Comparison of ENCODE assay signal across 14 mouse cellular contexts in the genomic region with DNA sequence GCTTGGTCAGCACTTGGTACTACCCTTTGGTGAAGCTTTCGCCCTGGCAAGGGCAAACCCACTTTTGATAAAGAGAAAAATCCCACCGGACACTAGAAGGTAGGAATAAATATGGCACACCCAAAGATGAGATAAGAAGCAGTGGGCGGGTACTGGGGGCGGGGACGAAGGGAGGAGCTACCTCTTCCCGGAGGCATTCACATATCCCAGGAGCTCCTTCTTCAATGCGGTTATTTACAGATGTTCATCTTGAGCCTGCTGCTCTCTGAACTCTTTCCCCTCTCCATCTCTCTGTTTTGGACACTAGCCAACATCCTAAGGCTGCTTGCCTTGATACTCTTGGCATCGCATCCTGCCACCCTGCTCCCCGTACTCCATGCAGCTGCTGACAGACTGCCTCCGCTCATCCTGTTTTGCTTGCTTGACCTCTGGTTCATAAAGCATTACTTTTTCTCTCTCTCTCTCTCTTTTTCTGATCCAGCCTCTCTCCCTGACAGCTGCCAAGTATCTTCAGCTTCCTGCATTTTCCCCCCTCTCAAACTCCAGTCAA.
DNase-seq lines count a peak whose midpoint lies in the region; ATAC-seq and TF ChIP-seq lines count a peak whose summit lies in the region.
"Had no signal": no experiment of that assay in that cellular context is flagged by ENCODE, and none has a peak within 500 bp of the region (broad histone marks: within the 10 kb centered on the region; RNA-seq: fewer than 3 reads in every experiment).

No protein-coding gene starts in this region.

- H3K27ac ChIP-seq in embryonic facial prominence, embryonic 12.5 days = no peak overlapping the region; the same call in 1 of the 2 replicates
- H3K27ac ChIP-seq in embryonic facial prominence, embryonic 10.5 days (replicated peaks) = no peak overlapping the region
- H3K27ac ChIP-seq in kidney, embryonic 15.5 days = peak overlapping the region; percentile 37; the same call in 1 of the 2 replicates
- H3K27ac ChIP-seq: limb, embryonic 12.5 days; stomach, embryonic 15.5 days had no signal

- no peaks in the 10 kb centered on the region for H3K36me3 ChIP-seq in embryonic facial prominence, embryonic 12.5 days
- H3K36me3 ChIP-seq in embryonic facial prominence, embryonic 10.5 days (replicated peaks) = no peaks in the 10 kb centered on the region
- H3K36me3 ChIP-seq in kidney, embryonic 15.5 days = no peaks in the 10 kb centered on the region
- H3K36me3 ChIP-seq: limb, embryonic 12.5 days; stomach, embryonic 15.5 days had no signal

- no peaks in the 10 kb centered on the region for H3K27me3 ChIP-seq in embryonic facial prominence, embryonic 12.5 days
- H3K27me3 ChIP-seq in embryonic facial prominence, embryonic 10.5 days (replicated peaks; ENCODE audit: low read depth, poor library complexity, severe bottlenecking) = no peaks in the 10 kb centered on the region
- H3K27me3 ChIP-seq in kidney, embryonic 15.5 days = no peaks in the 10 kb centered on the region
- H3K27me3 ChIP-seq: limb, embryonic 12.5 days; megakaryocyte, embryonic 14.5 days; stomach, embryonic 15.5 days had no signal

- no peak for TF ChIP-seq CTCF in brain, embryonic 14.5 days (IDR thresholded peaks at IDR 0.05; ENCODE audit: borderline replicate concordance, extremely low read depth, insufficient read depth, insufficient read length)

- no peak for TF ChIP-seq POLR2A in brain, embryonic 14.5 days (IDR thresholded peaks at IDR 0.05; ENCODE audit: borderline replicate concordance, extremely low read depth, insufficient read depth, insufficient read length, poor library complexity, severe bottlenecking)

- no peak overlapping the region for H3K4me2 ChIP-seq in embryonic facial prominence, embryonic 12.5 days (replicated peaks)
- H3K4me2 ChIP-seq in kidney, embryonic 15.5 days = peak overlapping the region; percentile 22; the same call in 1 of the 2 replicates
- H3K4me2 ChIP-seq: limb, embryonic 12.5 days; stomach, embryonic 15.5 days had no signal

- 64% methylated on average over 10 of the region's 10 CpGs for WGBS in embryonic facial prominence, embryonic 12.5 days
- WGBS in embryonic facial prominence, embryonic 10.5 days = 71% methylated on average over 10 of the region's 10 CpGs
- WGBS in kidney, embryonic 15.5 days = 42% methylated on average over 10 of the region's 10 CpGs

- DNase-seq in embryonic facial prominence, embryonic 10.5 days (ENCODE audit: low spot score) = no peak
- no peak for DNase-seq in kidney, adult 18-20 months
- DNase-seq in brain, embryonic 14.5 days (ENCODE audit: low read depth) = peak; percentile 61
- peak; percentile 9 for DNase-seq in lung, postnatal 14 days
- no peak for DNase-seq in right cerebral cortex, postnatal 4 days
- DNase-seq in frontal cortex, postnatal 10 days (ENCODE audit: low spot score in 2 of 2) = no peak
- DNase-seq: cerebellum, postnatal 36 days; right cerebral cortex, postnatal 14 days had no signal

- H3K9me3 ChIP-seq in embryonic facial prominence, embryonic 12.5 days = no peaks in the 10 kb centered on the region
- H3K9me3 ChIP-seq in embryonic facial prominence, embryonic 10.5 days = no peaks in the 10 kb centered on the region
- H3K9me3 ChIP-seq in kidney, embryonic 15.5 days (replicated peaks) = no peaks in the 10 kb centered on the region
- H3K9me3 ChIP-seq: limb, embryonic 12.5 days; stomach, embryonic 15.5 days had no signal

- no peaks in the 10 kb centered on the region for H3K4me1 ChIP-seq in embryonic facial prominence, embryonic 12.5 days
- H3K4me1 ChIP-seq in embryonic facial prominence, embryonic 10.5 days = no peaks in the 10 kb centered on the region; the same call in 1 of the 2 replicates
- no peaks in the 10 kb centered on the region for H3K4me1 ChIP-seq in kidney, embryonic 15.5 days
- H3K4me1 ChIP-seq: limb, embryonic 12.5 days; megakaryocyte, embryonic 14.5 days; stomach, embryonic 15.5 days had no signal

- no peak overlapping the region for H3K9ac ChIP-seq in embryonic facial prominence, embryonic 12.5 days
- H3K9ac ChIP-seq in kidney, embryonic 15.5 days = no peak overlapping the region
- H3K9ac ChIP-seq: limb, embryonic 12.5 days; stomach, embryonic 15.5 days had no signal

- H3K4me3 ChIP-seq in embryonic facial prominence, embryonic 12.5 days = no peak overlapping the region
- H3K4me3 ChIP-seq in embryonic facial prominence, embryonic 10.5 days = no peak overlapping the region
- H3K4me3 ChIP-seq in kidney, embryonic 15.5 days (replicated peaks) = no peak overlapping the region
- H3K4me3 ChIP-seq: limb, embryonic 12.5 days; megakaryocyte, embryonic 14.5 days; stomach, embryonic 15.5 days had no signal

- ATAC-seq in embryonic facial prominence, embryonic 12.5 days (ENCODE audit: insufficient number of reproducible peaks, insufficient read depth, low FRiP score, low TSS enrichment) = peak; percentile 28; the same call in 1 of the 2 replicates
- ATAC-seq in kidney, embryonic 15.5 days (replicated peaks; ENCODE audit: low FRiP score) = peak; percentile 49; the same call in 1 of the 2 replicates
- ATAC-seq: activated CD4-positive, CD25-positive, alpha-beta regulatory T cell, adult 4 months had no signal

Comparison
In these comparisons a context has a peak if more than half of its experiments do, and no peak if none do; other contexts are left out.
1. DNase-seq: peak in brain, embryonic 14.5 days (single experiment) and lung, postnatal 14 days (single experiment); none in embryonic facial prominence, embryonic 10.5 days (single experiment), kidney, adult 18-20 months (single experiment), right cerebral cortex, postnatal 4 days (single experiment) and frontal cortex, postnatal 10 days (0 of 2).